Mouse (Mus musculus): ENCODE data around the gene Arhgef11.
A peak's percentile ranks its signal among the peaks of the same experiment; 100 is the strongest.
"Not testable (repeated sequence)": the region's sequence is repeated elsewhere in the genome, so short reads cannot be mapped to it uniquely, and the experiment has no call there.

Arhgef11 gene

DNA sequence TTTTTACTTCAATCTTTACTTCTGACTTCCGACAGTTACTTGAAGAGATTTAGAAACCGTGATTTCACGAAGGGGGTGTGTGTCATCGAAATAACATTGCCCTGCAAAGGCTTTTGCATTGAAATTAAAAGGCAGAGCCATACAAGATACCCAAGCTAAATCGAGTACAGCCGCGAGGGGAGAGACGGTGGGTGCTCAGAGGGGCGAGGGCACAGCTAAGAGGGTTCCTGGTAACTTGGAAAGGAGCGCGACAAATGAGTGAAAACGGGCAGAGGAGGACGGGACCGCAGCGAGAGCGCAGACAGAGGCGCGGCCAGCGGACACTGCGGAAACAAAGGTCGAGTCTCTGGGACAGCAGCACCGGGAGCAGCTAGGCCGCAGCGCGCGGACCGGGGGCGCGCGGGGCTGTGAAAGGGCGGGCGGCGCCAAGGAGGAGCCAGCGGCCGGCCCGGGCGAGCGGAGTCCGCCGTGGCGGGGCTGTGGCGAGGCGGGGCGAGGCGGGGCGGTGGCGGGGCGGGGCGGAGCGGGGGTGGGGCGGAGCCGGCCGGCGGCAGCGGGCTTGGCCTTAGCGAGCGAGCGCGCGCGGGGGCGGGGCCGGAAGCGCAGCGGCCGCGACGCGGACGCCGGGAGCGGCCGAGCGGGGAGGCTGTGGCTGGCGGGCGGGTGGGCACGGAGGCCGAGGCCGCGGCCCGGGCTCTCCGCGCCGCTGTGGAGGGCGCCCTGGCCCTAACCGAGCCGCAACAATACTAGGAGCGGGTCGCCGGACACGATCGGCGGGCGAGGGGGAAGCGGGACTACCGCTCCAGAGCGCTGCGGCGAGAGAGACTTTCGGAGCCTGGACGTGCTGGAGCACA is at the start of gene Arhgef11:
Gene Arhgef11 (plus strand): TSS at position 603 of the 854 bp plus-strand sequence.
- DNase-seq (ENCODE audit: low spot score in 2 of 2): peak; percentile 74 to 82

DNA sequence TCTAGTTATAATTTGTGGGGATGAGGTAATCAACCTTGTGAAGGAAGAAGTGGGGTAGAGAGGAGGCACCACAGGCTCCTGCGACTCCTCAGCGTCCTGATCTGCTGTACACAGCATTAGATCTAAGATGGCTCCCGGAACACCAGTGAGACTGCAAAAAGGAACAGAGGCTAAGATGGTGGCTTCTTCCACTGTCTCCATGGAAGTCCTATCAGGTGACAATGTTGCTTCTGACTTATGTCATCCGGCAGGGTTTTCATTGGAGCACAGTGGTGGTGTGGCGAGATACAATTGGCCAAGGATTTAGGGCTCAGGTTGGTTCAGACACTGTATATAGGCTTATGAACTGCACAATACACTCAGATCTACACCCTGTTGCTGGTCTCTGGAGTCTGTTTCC is 48.7 kb upstream of the Arhgef11 start:
- no peak for DNase-seq (ENCODE audit: low spot score in 2 of 2)

DNA sequence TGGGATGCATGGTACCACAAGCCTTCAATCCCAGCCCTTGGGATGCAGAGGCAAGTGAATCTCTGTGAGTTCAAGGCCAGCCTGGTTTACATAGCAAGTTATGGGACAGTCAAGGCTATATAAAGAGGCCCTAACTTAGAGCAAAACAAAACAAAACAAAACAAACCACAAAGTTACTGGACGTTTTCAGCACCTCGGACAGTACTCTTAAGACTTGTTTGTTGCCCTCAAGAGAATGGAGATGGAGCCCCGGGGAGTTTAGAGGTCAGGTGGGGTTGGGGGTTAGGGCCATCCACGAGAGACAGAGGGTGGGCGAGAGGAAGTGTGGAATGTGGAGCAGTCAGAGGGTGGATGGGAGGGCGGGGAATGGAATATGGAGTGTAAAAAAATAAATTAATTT is 41.6 kb upstream of the Arhgef11 start:
- no peak for DNase-seq (ENCODE audit: low spot score in 2 of 2)

DNA sequence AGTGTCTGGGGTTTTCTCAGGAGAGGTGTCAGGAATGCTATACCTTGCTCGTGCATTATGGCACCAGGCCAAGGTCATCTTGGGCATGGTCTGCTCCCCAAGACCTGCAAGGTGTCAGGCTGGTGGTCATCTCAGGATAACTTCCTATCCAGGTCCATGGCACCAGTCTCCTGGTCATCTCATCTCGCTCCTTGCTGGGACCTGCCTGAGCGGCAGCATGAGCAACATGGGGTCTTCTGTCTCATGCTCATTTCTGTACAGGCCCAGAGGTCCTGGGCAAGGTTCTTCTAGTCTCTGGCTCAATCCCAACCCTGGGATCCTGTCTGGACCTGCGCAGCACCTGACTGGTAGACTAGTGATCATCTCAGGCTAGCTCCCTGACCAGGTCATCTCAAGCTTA is 35.1 kb upstream of the Arhgef11 start:
- DNase-seq (ENCODE audit: low spot score in 2 of 2): no peak

DNA sequence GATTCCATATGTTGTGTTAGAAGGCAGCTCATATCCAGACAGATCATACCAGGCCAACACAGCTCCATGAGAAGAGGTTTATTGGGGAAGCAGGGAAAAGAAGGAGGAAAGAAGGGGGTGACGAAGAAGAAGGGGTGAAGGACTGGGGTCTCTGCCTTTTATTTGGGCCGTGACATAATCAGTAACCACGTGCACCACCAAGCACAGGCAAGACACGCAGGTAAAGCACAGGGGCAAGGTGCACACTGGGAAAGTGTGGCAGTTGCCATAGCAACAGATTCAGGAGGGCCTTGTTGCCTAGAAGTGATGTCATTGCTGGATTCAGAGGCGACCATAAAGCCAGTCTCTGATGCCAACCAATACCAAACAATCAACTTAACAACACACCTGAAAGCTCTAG is 23.6 kb upstream of the Arhgef11 start:
- DNase-seq (ENCODE audit: low spot score in 2 of 2): no peak

DNA sequence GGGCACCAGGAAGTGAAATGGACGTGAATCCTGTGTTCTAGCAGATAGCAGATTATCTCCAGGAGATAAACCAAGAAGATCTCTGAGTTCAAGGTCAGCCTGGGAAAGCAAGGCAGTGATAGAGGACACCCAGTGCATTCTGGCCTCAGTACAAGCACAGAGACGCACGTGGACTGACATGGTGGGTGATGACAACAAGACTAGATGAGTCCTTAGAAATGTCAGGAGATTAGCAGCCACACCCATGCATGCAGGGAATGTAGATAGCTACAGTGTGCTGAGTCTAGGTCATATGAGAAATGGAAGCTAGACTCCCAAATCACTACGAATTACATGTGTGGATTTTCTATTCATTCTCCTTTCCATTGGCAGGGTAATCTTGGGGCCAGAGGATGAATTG is 22.0 kb upstream of the Arhgef11 start:
- not testable (repeated sequence) for DNase-seq (ENCODE audit: low spot score in 2 of 2)

DNA sequence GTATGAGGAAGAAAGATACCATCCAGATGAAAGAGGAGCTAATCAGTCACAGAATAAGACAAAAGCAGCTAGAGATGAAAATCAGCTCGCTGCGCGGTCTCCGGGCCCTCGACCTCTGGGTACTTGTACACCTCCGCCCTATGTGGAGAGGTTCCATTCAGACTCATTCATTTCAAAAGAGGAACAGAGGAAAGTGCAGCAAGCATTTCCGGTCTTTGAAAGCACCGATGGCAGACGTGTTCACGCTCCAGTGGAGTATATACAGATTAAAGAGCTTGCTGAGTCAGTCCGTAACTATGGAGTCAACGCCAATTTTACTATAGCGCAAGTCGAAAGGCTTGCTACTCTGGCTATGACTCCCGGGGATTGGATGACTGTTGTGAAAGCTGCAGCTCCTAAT is 16.3 kb upstream of the Arhgef11 start:
- DNase-seq (ENCODE audit: low spot score in 2 of 2): not testable (repeated sequence)

DNA sequence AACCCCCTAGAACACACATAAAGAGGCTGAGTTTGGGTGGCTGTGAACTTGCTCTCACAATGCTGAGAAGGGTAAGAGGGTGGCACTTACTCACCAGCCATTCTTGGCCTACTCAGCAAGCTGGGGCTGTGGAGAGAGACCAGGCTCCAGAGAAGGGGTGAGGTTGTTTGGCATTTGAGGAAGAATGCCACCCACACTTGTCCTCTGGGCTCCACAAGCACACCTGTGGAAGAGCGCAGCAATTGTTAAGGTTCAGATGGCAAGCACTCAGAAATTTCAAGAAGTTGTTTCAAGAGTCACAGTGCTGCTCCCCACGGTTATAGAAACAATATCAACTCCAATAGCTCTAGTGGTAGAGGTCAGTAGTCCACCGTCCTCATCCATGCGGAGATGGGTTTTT is 1.0 kb upstream of the Arhgef11 start:
- no peak for DNase-seq (ENCODE audit: low spot score in 2 of 2)

DNA sequence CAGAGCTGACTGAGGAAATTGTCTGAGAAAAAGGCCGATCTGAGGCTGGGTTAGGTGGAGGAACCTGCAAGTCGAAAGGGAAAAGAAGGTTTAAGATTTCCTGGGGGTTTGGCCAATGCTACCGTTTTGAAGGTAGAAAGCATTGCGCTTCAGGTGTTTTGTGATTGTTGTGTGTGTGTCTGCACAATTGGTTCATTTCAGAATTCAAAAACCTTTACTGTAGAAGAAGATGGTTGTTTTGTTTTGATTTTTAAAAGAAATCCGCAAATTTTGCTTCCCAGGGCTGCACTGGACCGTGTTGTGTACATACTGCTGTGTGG is 412 bp downstream of the Arhgef11 start:
- DNase-seq (ENCODE audit: low spot score in 2 of 2): no peak

DNA sequence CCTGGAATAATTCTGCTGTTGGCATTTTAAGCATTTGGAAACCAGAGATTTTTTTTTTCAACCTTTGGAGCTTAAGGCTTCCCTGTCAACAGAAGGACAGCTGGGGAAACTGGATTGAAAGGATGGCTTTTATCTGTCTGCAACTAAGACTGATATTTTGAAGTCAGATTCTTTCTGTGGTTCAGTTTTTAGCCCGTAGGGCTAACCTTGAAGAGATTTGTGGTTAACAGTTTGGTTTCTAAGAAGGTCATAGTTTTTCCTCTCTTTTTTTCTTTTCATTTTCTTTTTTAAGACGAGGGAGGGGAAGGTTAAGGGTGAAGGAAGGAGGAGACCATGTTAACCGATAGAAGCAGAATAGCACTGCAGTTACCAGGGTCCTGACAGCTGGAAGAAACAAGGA is 881 bp downstream of the Arhgef11 start:
- DNase-seq (ENCODE audit: low spot score in 2 of 2): no peak

DNA sequence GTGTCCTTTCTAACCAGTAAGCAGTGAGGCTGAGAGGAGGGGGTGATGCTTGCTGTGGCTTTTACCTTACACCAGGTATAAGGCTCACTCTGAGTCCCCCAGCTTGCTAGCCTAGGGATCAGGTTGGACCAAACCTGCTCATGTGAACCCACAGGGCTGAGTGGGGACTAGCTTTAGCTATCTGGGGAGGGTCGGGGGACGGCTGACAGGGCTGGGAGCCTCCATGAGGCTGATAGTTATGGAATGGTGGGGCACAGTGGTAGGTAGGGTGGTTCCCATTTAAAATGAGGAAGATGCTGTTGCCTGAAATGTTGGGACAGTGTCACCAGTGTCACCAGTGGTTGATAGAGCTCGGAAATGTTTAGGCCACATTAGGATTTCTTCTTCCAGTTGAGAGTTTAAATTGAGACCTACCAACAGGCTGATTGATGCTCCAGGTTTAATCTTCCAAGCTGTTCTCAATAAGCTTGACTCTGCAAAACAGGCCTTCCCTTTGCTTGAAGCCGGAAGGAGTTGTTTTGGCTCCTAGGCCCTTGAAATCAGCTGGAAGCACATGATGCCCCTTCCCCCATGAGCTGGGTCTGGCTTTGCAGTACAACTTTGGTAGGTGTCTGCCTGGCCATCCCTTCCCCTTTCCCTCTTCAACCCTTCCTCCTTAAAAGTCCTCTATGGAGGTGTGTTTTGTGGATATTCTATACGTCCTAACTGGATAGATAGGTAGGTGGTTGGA is 1.8 kb downstream of the Arhgef11 start:
- no peak for DNase-seq (ENCODE audit: low spot score in 2 of 2)

DNA sequence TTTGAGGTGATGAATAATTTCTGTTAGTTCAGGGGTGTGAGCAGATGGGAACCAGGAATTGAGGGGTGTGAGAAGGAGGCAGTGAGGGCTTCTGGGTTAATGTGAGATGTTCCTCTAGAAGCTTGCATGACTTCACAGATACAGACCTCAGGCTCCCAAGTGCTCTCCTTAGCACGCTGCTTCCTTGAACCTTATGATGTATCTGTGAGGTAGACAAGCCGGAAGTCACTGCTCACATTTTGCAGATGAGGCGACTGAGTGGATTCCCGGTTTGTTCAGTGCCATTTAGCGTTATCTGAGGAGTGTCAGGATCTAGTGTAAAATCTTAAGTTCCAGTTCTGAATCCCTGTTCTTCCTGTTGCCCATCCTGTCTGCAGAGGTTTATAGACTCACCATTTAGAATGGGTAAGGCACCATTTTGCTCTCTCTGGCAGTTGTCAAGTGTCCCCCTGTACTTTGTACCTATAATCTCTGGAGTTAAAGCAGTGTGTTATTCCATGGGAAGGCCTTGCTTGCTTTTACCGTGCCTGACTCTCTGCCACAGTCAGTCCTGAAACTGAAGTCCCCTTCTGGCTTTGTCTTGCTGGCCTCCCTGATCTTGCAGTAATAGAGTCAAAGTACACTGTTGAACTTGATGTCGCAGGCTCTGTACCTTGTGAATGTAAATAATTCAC is 3.0 kb downstream of the Arhgef11 start:
- no peak for DNase-seq (ENCODE audit: low spot score in 2 of 2)

DNA sequence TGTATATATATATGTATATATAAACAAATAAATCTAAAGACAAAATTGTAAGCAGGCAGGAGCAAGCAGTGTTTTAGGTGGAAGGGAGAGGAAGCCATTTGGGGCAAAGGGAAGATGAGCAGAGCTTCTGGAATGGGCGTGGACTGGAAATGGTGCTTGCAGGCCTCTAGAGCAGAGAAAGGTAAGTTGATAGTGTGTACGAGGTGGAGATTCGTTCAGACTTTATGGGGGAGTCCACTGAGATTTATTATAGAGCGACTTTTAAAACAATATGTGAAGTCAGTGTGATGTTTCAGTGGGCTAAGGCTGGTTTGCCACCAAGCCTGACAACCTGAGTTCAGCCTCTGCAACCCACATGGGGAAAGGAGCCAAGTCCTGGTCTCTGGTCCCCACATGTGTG is 7.5 kb downstream of the Arhgef11 start:
- no peak for DNase-seq (ENCODE audit: low spot score in 2 of 2)

DNA sequence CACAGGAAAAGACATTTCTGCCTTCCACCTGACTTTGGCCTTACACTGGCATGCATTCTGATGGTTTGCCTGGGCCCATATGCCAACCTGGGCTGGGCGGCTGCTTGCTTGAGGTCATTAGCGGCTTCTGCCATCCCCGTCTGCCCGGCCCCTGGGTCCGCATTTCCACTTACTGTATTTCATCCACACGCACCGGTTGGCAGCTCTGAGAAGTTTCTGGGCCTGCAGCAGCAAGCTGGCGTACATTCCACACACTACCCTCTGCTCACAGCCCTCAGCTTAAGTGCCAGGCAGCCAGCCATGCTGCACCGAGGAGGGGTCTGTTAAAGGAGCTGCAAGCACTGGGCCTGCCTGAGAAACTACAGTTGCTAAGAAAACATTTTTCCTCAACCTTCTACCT is 13.5 kb downstream of the Arhgef11 start:
- DNase-seq (ENCODE audit: low spot score in 2 of 2): no peak

DNA sequence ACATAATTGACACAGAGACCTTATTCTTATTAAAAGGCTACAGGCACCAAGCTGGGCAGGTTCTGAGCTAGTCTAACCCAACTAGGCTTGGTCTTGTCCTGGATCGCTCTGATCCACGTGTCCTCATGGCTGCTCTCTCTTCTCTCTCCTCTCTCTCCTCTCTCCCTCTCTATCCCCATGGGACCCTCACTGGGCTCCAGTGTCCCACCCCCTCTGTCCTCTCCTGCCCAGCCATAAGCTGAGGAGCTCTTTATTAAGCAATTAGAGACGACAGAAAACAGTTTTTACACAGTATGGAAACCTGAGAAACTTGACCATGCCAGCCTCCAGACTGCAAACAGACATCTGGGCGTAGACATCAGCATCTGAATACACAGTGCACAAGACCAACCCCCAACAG is 14.0 kb downstream of the Arhgef11 start:
- no peak for DNase-seq (ENCODE audit: low spot score in 2 of 2)

DNA sequence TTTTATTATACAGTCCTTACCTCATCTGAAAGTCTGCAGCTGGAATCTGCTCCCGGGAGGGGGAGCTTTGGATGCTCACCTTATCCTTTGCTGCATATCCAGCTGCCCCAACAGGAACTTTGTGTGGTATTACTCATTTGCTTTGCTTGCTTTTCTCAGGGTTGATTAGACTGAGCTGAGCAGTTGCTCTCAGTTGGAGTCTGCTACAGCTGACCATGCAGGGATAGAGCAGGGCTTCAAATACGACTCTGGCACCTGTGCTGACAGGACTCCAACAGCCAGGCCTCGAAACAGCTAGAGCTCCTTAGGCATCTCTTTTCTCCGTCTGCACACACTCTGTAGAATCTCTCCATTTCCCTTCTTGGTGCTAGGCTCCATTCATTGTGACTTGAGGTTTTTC is 18.2 kb downstream of the Arhgef11 start:
- no peak for DNase-seq (ENCODE audit: low spot score in 2 of 2)

DNA sequence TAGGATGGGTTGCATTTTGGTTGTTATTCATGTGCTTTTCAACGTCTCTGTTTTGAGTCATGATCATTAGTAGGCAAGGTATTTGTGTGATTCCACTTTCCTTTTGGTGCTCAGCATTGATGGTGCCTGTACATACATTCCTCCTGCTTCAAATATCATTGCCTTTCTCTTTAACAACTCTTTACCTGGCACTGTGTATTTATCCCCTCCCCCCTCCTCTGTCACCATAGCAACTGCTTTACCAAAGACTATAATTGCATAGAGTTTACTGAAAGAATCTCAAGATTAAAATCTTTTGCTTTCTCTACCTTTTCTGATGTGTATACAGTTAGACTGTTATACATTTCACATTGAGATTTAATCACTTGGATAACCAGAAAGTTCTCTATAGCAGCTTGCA is 26.1 kb downstream of the Arhgef11 start:
- no peak for DNase-seq (ENCODE audit: low spot score in 2 of 2)

DNA sequence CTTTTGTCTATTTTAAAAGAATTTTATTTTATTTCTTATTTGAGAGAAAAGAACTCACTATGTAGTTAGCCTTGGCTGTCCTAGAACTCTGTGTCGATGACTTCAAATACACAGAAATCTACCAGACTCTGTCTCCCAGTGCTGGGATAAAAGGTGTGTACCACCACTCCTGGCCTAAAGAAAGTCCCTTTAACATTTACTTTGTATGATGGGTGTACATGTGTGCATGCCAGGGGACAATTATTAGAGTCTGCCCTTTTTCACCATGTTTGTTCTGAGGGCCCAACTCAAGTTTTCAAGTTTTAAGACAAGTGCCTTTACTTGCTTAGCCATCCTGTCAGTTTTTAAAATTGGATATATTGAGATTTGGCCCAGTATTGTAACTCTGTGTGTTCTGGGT is 28.8 kb downstream of the Arhgef11 start:
- no peak for DNase-seq (ENCODE audit: low spot score in 2 of 2)

DNA sequence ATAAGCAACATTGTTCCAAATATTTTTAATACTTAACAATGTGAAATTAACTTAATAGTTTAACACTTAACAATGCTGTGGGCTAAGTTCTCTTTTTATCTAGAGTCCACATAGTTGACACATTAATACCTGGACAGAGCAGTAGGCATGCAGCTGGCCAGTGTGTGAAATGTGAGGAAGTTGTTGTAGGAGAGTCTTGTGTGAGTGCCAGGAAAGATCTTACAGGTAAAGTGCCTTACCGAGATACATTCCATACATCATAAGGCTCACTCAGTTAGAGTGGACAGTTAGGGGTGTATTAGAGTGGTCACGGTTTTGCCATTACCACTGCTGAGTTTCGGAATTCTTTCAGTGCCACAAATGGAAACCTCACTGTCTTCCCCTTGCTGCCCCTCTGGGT is 31.7 kb downstream of the Arhgef11 start:
- DNase-seq (ENCODE audit: low spot score in 2 of 2): no peak

DNA sequence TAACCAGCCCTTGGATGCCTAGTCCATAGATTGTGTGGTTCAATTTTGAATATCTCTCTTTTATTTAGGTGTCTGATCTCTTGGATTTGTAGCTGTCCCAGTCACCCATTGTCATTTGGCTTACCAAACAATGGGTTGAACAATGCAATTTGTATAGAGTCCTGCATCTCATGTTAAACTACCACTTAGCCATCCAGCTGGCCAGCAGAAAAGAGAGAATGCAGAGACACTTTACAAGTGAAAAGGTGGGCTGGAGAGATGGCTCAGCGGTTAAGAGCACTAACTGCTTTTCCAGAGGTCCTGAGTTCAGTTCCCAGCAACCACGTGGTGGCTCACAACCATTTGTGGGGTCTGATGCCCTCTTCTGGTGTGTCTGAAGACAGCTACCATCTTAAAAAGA is 41.0 kb downstream of the Arhgef11 start:
- no peak for DNase-seq (ENCODE audit: low spot score in 2 of 2)

DNA sequence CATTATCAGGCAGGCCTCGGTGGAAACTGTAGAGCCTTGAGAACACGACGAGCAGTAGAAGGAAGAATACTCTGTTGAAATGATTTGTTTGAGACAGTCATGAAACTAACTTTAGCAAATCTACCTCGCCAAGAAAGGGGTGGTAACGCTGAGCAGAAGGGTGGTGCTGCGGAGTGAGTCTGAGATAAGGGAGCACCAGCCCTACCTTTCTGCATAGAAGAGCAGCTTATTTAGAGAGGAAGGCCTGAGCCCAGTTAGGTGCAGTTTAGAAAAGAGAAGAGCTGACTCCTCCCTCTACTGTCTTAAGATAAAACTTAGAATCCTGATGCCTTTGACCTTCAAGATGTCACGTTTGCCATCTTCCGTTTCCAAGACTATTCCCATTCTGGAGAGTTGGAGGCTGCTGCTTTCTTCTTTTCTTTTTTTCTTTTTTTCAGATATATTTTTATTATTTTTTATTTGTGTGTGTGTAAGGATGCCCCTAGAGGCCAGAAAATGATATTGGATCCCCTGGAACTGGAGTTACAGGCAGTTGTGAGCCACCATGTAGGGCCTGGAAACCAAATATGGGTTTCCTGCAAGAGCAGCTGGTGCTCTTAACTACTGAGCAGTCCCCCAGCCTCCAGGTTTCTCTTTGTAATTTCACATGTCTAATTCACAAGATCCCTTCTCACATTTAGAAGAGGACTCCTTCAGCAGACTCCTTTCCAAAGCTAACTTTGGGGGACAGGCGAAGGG is 42.5 kb downstream of the Arhgef11 start:
- no peak for DNase-seq (ENCODE audit: low spot score in 2 of 2)

DNA sequence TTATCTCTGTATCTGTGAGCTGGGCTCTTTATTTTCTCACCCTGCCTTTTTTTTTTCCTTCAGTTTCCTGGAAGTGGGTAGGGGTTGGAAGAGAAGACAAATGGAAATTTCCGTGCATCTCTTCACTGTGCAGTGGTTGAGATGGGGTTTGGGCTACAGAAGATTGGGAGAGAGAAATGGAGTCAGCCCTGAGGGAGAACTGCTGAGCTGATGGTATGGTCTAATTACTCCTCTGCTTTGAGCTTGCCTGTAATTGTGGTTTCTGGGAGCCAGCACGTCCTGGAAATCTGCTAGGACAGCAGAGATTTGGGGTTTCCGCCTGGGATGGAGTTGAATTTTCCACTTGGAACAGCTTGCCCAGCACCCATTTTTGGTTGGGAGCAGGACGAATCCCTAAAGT is 43.1 kb downstream of the Arhgef11 start:
- no peak for DNase-seq (ENCODE audit: low spot score in 2 of 2)

Measured in urinary bladder, postnatal 36 days (tissue).